Mouse (Mus musculus) thymus, postnatal 0 days (tissue): Measurements from ENCODE around the gene Ankrd34a. TPM values are rescaled to one million over a fixed set of nuclear protein-coding genes. Genes with fewer than 3 reads are reported as not detected.

ENCODE experiments used
- DNase-seq: peaks from one replicate; pipeline ENCODE4 v3.0.0-alpha.2; 2015; ENCODE audit warnings: low spot score
- polyA plus RNA-seq: library from polyadenylated mRNA; unstranded; fragments of >200 nt; fragmentation: Nextera tagmentation; extraction: Ambion mirVana; gene quantifications from 2 replicates; pipeline ENCODE4 v1.2.1, GENCODE M21; 2015

The Ankrd34a gene
- 0.07 and 0.09 TPM in 2 replicates for polyA plus RNA-seq

DNA sequence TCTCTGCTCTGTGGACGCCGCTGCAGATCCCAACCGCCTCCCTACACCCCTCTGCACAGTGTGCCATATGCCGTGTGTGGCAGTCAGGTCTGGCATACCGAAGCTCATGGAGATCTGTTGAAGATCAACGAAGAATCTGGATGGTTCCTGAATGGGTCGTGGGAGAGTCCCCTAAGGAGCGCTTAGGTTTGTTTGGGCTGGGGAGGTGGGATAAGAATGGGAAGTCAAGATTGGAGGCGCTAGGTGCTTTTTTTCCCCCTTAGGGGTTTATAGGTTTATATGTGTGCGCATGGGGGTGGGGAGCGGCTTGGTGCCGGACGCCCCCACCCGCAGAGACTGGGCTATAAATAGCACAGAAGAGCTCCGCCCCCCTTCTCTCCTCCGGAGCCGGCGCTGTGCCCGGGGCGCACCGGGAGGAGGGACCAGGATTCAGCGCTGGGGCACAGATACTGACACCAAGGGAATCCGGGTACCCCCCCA, at the start of gene Ankrd34a:
Gene Ankrd34a, plus strand, starts transcription at position 409 of the 480 bp plus-strand sequence.
- no peak for DNase-seq

DNA sequence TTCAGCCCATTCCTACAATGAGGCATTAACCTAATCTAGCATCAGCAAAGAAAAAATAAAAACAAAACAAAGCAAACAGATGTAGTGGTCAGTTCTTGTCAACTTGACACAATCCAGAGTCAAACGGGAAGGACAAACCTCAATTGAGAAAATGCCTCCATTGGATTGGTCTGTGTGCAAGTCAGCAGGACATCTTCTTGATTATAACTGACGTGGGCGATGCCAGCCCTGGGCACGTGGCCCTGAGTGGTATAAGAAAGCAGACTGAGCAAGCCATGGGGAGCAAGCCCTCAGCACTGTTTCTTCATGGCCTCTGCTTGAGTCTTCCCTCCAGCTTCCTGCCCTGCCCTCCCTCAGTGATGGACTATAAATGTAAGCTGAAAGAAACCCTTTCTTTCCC, 49.6 kb upstream of the Ankrd34a start:
- no peak for DNase-seq

DNA sequence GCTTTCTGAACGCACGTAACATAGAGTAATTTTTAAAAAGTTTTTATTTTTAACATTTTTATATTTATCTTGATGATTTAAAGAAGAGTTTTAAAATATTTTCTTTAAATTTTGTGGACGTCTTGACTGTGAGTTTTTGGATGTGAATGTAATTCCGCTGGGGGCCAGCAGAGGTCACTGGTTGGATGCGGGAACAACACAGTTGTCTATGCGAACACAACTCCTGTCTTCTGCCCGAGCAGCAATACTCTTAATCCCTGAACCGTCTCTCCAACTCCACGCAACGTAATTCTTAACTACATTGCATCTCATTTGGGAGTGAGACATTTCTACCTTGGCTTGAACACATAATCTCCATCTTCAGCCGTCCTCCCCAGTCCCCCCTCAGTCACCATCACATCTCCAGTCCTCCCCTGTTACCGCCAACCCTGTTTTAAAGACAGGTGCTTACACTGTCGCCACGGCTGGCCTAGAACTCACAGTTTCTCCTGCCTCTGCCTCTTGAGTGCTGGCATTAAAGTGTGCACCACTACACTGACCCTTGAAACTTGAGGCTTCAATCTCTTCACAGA, 49.0 kb upstream of the Ankrd34a start:
- peak; percentile 71 for DNase-seq

DNA sequence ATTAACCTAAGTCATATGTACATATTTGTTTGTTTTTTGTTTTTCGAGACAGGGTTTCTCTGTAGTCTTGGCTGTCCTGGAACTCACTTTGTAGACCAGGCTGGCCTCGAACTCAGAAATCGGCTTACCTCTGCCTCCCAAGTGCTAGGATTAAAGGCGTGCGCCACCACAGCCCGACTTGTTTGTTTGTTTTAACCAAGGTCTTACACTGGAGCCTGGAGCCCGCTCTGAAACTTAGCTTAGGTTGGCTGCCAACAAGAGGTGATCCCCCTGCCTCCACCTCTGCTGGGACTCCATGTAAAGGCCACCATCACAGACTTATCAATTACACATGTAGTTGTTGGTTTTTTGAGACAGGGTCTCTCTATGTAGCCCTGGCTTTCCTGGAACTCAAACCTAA, 47.6 kb upstream of the Ankrd34a start:
- DNase-seq, result no peak

DNA sequence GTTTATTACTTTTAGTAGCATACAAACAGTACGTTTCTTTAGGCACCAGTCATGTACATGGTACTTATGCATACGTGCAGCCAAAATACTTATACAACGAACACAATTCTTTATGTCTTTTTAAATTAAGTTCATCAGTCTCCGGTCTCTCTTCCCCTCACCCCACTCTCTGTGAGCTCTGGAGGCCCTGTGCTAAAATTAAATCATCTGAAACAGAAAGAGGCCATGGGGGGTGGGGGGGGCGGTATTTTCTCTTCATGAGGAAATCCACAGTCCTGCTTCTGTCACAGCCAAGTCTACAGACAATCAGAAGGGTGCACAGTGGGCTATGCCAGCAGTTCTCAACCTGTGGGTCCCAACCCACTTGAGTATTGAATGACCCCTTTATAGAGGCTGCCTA, 47.1 kb upstream of the Ankrd34a start:
- DNase-seq, result no peak

DNA sequence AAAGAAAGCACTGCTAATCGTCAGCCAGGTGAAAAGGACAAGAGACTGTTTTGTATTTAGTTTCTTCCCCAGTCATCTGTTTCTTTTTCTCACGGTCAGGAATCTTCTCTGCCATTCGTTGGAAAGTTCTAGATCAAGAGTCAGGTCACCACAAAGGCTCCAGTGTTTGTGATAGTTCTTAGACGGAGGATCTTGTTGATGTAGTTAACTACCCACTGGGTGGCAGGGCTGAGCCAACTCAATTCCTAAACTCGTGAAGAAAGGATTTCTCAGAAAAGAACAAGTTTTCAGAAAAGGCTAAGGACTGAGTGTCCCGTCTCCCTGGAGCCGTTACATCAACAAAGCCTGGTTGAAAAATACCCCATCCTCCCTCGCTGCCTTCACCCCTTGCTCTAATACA, 45.2 kb upstream of the Ankrd34a start:
- DNase-seq, result peak; percentile 67

DNA sequence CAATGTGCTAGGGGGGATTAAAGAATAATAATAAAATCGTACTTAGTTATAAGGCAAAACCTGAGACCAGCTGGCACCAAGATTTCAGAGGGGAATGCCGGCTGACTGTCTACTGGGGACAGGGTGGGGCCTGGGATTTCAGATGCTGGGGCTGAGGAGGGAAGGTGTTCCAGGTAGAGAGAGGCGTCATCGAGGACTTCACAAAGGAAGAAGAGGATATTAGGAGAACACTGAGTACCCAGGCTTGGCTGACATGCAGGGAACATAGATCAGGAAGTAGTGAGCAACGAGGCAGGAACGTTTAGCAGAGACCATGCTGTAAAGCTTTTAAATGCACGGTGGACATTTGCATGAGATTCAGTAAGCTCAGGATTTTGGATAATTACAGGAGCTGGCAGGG, 44.5 kb upstream of the Ankrd34a start:
- DNase-seq, result no peak

DNA sequence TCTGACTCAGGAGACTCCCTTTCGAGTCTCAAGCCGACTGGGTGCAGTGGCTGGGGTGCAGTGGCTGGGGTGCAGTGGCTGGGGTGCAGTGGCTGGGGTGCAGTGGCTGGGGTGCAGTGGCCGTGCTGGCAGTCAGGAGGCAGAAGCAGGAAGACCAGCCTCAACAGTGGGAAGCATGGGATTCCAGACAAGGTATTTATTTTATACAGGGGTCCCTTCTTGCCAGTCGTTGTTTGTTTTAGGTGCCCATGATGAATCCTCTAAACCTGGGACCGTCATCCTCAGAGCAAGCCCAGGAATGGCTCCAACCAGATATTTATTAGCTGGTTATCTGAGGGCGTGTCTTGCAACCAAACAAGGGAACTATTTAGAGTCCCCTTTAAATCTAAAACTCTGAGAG, 42.8 kb upstream of the Ankrd34a start:
- no peak for DNase-seq

DNA sequence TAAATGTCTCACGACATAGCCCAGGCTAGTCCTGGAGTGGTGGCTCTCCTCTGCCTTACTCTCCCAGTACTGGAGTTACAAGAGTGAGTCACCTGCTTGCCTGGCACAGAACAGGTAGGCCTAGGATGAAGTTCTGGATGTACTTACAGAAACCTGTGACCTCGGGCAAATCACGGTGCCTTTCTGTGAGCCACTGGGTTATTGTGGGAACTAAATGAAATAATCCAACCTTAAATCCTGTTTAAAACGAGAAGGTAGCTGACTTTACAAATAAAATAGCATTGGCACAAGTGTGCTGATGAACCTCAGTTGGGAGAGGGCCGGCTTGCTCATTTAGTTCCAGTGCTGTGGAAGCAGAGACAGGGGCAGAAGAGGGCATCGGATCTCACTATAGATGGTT, 42.2 kb upstream of the Ankrd34a start:
- no peak for DNase-seq

DNA sequence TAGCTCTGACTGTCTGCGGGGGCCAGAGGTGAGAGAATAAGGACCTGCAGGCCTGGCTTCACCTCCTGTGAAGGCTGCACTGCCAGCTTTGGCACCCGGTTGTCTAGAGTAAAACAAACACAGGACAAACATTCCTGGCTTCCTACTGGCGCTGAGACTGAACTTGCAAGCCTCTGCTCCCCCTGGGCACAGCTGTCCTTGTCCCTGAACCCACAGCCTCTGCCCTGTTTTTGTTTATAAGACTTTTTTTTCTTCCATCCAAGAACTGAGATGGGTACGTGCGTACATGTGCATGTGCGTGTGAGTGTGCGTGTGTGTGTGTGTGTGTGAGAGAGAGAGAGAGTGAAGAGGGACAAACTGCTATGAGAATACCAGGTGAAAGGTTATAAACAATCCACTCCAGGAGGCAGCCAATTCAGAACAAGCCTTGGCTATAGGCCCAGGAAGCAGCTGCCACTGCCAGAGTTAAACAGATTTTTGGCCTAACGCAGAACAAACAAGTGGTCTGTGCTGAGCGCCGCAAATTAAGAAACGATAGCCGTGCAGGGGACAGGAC, 41.3 kb upstream of the Ankrd34a start:
- DNase-seq, result peak; percentile 43

DNA sequence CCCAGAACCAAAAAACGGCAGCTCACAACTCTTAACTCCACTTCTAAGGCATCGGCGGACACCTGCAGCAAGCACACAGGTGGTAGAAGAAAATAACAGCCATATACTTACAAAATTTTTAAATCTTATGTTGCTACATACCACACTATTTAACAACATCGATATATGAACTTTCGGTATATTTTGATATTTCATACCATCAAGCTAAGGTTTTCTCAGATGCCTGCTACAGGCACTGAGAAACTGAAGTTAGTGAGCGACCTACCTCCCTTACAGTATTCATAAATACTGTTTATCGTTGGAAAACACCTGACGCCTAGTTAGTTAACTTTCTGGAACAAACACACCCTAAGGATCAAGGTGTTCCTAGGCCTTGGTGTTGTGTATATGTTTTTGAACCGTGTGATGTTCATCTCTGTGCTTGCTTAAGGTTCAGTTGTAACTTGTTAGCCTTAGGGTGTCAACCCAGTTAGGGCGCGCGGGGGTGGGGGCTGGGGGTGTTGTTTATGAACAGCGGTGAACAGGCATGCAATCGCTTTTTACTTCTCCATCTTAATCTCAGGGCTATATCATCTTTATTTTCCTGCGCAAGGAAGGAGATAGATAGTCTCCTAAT, 40.3 kb upstream of the Ankrd34a start:
- DNase-seq, result peak; percentile 37

DNA sequence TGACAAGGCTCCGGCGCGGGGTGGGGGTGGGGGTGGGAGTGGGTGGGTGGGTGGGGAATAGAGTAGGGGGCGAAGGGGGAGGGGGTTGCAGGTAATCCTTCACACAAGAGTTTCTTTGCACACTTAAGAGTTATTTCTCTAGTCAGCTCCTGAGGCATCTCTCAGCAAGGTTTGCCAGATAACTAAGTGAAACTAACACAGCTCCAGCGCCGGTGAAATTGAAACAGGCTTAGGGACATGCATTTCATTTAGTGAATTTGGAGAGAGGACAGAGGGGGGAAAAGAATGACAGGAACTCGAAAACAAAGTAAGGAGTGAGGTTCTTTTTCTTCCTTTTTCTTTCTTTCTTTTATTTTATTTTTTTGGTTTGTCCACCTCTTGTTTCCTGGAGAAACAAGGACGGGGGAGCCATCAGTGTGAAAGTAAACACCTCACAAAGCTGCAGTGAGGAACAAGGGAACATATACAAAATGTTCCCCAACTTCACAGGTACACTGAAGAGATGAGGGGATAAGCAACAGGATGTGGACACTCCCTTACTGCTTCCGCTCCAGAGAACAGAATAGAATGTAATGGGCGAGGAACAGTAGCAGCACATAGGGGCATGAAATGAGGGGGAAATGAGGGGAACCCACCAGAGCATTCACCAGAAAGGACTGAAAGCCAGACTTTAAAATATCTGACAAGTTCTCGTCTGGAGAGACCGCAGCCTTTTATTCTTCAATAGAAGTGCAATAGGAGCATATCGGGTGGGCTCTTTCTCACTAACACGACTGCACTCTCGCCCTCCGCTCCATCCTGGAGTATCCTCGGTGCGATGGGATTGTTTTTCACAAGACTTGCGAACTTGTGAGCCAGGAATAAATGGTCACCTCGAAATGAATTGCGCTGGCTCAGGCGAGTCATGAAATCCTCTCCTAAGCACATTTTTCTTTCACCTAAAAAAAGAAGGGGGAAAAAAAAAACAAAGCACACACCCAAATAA, 39.5 kb upstream of the Ankrd34a start:
- peak; percentile 79 for DNase-seq

DNA sequence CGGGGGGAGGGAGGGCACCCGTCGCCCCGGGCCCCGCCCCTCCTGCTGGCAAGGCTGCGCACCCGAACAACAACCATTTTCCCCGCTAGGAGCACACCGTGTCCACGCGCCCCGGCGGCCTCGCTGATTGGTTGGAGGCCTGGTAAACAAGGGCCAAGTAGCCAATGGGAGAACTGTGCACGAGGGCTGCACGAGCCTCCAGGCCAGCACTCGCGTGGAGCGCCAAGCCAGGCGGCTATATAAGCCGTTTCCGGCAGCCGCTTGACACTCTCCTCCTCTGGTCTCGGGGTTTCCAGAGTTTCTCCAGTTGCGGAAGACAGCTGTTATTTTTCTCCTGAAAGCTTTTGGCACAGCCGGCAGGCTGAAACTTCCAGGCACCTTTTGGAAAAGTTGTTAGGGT, 38.7 kb upstream of the Ankrd34a start, which contains the start of gene Txnip:
Gene Txnip, plus strand, starts transcription at position 264 of the 400 bp plus-strand sequence.
- DNase-seq, result peak; percentile 100

DNA sequence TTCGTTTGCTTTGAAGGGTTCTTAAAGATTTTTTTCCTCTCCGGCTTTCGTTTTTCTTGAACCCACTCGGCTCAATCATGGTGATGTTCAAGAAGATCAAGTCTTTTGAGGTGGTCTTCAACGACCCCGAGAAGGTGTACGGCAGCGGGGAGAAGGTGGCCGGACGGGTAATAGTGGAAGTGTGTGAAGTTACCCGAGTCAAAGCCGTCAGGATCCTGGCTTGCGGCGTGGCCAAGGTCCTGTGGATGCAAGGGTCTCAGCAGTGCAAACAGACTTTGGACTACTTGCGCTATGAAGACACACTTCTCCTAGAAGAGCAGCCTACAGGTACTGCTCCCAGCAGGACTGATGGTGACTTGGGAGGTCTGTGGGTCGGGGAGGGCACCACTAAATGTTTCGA, 38.3 kb upstream of the Ankrd34a start:
- DNase-seq, result no peak

DNA sequence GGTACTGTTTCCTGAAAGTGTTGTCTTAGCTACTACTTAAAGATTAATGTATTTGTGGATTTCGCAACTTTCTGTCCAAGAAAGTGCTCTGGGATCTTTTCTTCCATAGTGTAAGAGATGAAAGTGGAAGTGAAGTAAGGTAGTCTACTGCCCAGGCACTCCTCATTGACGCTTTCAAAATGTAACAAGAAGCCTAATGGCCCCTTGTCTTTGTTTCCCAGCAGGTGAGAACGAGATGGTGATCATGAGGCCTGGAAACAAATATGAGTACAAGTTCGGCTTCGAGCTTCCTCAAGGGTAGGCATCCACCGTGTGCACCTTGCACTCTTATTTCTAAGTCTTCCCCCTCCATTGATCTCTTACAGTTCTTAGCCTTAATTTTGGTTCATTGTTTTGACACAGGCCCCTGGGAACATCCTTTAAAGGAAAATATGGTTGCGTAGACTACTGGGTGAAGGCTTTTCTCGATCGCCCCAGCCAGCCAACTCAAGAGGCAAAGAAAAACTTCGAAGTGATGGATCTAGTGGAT, 37.7 kb upstream of the Ankrd34a start:
- peak; percentile 44 for DNase-seq

DNA sequence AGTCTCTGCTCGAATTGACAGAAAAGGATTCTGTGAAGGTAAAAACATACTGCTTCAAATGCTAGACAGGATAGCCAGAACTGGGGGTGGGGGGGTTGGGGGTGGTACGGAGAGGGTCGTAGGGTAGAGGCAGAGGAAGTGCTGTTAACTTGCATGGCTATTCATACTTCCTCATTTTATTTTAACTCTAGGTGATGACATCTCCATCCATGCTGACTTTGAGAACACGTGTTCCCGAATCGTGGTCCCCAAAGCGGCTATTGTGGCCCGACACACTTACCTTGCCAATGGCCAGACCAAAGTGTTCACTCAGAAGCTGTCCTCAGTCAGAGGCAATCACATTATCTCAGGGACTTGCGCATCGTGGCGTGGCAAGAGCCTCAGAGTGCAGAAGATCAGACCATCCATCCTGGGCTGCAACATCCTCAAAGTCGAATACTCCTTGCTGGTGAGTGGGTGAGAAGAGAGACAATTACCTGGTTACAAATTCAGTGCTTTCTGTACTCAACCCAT, 37.0 kb upstream of the Ankrd34a start:
- DNase-seq, result no peak

DNA sequence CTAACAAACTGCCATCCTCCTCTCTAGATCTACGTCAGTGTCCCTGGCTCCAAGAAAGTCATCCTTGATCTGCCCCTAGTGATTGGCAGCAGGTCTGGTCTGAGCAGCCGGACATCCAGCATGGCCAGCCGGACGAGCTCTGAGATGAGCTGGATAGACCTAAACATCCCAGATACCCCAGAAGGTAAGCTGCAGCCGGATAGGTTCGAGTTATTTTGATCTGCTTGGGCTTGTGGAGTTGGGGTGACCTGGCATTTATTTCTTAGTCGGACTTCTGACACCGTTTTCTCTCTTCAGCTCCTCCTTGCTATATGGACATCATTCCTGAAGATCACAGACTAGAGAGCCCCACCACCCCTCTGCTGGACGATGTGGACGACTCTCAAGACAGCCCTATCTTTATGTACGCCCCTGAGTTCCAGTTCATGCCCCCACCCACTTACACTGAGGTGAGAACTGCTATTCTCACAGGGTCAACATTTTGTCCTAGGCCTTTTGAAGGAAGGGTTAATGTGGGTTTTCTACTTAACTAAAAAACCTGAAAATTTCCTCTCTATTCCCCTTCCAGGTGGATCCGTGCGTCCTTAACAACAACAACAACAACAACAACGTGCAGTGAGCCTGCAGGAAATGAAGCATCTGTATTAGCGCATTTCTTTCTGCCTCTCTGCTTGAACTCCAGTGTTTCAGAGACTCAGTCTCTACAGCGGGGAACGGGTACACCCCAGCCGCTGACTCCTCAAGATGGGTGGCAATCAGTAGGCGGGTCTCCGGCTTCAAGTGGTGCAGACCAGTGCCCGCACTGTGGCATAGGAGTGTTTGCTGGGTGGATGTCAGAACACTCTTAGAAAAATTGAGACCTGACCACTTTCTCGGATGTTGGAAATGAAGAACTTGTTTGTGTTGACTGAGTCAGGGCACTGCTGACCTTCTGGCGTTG, 36.3 kb upstream of the Ankrd34a start:
- DNase-seq, result no peak

DNA sequence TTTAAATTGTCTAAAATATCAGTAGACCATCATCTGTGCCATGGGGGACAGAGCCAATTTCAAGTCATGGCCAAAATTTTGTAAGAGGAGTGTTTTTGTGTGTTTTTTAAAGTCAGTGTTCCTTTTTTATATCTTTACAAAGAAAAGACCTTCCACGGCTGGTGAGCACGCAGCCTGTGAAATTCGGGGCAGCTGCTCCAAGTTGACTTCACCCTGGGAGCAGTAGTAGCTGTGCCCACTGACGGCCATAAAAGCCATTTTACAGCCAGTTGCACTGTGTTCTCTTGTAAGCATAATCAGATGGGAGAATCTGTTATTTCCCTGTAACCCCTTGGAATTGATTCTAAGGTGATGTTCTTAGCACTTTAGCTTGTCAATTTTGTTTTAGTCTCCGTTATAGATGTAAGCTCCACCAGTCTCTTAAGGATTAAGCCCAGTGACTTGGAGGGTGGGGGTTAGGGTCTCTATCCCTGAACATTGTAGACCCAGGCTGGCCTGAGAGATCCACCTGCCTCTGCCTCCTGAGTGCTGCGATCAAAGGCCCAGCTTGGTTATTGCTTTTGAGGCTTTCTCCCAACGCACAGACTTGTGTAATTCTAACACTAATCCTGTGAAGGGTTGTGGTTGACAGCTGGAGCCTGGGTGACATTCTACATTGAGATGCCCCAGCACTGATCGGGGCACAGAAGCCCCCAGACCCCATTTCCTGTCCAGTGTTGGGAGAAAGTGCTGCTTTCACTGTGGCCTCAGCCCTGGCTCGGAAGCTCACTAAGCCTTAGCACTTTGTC, 35.4 kb upstream of the Ankrd34a start:
- DNase-seq, result no peak
